Comparison of ENCODE assay signal across 9 mouse cellular contexts in genomic region chr2:93313768-93314632, GRCm38 (mm10). TPM values are rescaled to one million over a fixed set of nuclear protein-coding genes. Genes with fewer than 3 reads are reported as not detected.
A peak's percentile ranks its signal among the peaks of the same experiment; 100 is the strongest.
DNase-seq lines count a peak whose midpoint lies in the region; ATAC-seq and TF ChIP-seq lines count a peak whose summit lies in the region.
"Had no signal": no experiment of that assay in that cellular context is flagged by ENCODE, and none has a peak within 500 bp of the region (broad histone marks: within the 10 kb centered on the region; RNA-seq: fewer than 3 reads in every experiment).

No protein-coding gene starts in this region.

- no peak overlapping the region for H3K27ac ChIP-seq in testis, adult 2 months (ENCODE audit: control insufficient read depth, insufficient read depth, low read depth, low read length)
- peak overlapping the region; percentile 76 for H3K27ac ChIP-seq in hindbrain, embryonic 11.5 days (ENCODE audit: low read depth, low read length)

- no peaks in the 10 kb centered on the region for H3K9me3 ChIP-seq in hindbrain, embryonic 11.5 days (ENCODE audit: control insufficient read depth, low read length)
- H3K9me3 ChIP-seq: megakaryocyte, embryonic 14.5 days had no signal

- H3K4me1 ChIP-seq in testis, adult 2 months (ENCODE audit: control insufficient read depth, insufficient read depth, low read length): no peaks in the 10 kb centered on the region; the same call in 1 of the 2 replicates
- H3K4me1 ChIP-seq in hindbrain, embryonic 11.5 days (replicated peaks; ENCODE audit: control insufficient read depth, insufficient read depth, low read length): peaks cover 13% of the 10 kb centered on the region

- WGBS in hindbrain, embryonic 11.5 days: 35% methylated on average over 15 of the region's 15 CpGs

- peak; percentile 68 for ATAC-seq in hindbrain, embryonic 11.5 days (ENCODE audit: low FRiP score)

- peak overlapping the region; percentile 28 for H3K4me3 ChIP-seq in testis, adult 2 months (ENCODE audit: control insufficient read depth, low read depth, low read length)
- no peak overlapping the region for H3K4me3 ChIP-seq in hindbrain, embryonic 11.5 days (ENCODE audit: low read depth, low read length)
- H3K4me3 ChIP-seq: megakaryocyte, embryonic 14.5 days had no signal

- H3K4me2 ChIP-seq in hindbrain, embryonic 11.5 days (replicated peaks; ENCODE audit: low read depth, low read length): no peak overlapping the region

- H3K27me3 ChIP-seq in testis, adult 2 months (ENCODE audit: control insufficient read depth, insufficient read depth, low read length): no peaks in the 10 kb centered on the region
- no peaks in the 10 kb centered on the region for H3K27me3 ChIP-seq in hindbrain, embryonic 11.5 days (ENCODE audit: control insufficient read depth, insufficient read depth, low read length)

- no peak overlapping the region for H3K9ac ChIP-seq in hindbrain, embryonic 11.5 days (ENCODE audit: low read depth, low read length)

- no peak for DNase-seq in testis, postnatal 10 days (ENCODE audit: low spot score)
- DNase-seq in hindbrain, embryonic 11.5 days (ENCODE audit: low spot score): peak; percentile 50
- peak; percentile 54 for DNase-seq in kidney, postnatal 14 days
- DNase-seq in retina, postnatal 1 day: peak; percentile 77
- no peak for DNase-seq in right cerebral cortex, adult 18-20 months
- no peak for DNase-seq in frontal cortex, postnatal 10 days (ENCODE audit: low spot score in 2 of 2)
- DNase-seq in layer of hippocampus, adult 18-20 months (ENCODE audit: low spot score in 2 of 2): no peak

- no peak for TF ChIP-seq CTCF in testis, adult 2 months (IDR thresholded peaks at IDR 0.05; ENCODE audit: control insufficient read depth, insufficient read depth, insufficient replicate concordance, low read depth, low read length)

- no peaks in the 10 kb centered on the region for H3K36me3 ChIP-seq in testis, adult 2 months (ENCODE audit: control insufficient read depth, insufficient read depth, low read length)
- peaks cover 4% of the 10 kb centered on the region; the same call in 1 of the 2 replicates for H3K36me3 ChIP-seq in hindbrain, embryonic 11.5 days (ENCODE audit: control insufficient read depth, insufficient read depth, low read length)

- TF ChIP-seq POLR2A in testis, adult 2 months (IDR thresholded peaks at IDR 0.05; ENCODE audit: control insufficient read depth, low read depth, low read length): no peak

RNA-seq across cellular contexts. Expression of gene Tspan18, which starts 20.3 kb away (rescaled TPM):
- polyA plus RNA-seq in testis, adult 2 months (2012; rRNA removed): 15.8 and 16.0 TPM in 2 replicates
- polyA plus RNA-seq in hindbrain, embryonic 11.5 days (2014; fragmentation: Nextera tagmentation; extraction: Ambion mirVana): 61.0 and 71.4 TPM in 2 replicates
- 10 to 100 TPM; 27.8 to 31.3 TPM for total RNA-seq in layer of hippocampus, adult 18-20 months (2021)

Comparison
In these comparisons a context has a peak if more than half of its experiments do, and no peak if none do; other contexts are left out.
1. DNase-seq: peak in hindbrain, embryonic 11.5 days (single experiment), kidney, postnatal 14 days (single experiment) and retina, postnatal 1 day (single experiment); none in testis, postnatal 10 days (single experiment), right cerebral cortex, adult 18-20 months (single experiment), frontal cortex, postnatal 10 days (0 of 2) and layer of hippocampus, adult 18-20 months (0 of 2).